Mouse (Mus musculus) 3134 (cell line): Measurements from ENCODE around the gene Utrn.

Source experiments
- DNase-seq: peaks from one replicate; pipeline ENCODE4 v3.0.0-alpha.2; 2011; ENCODE audit warnings: low spot score; ENCODE audit not compliant: insufficient read length; ENCODE audit errors: extremely low read depth

Gene Utrn

GRCm38 (mm10) chr10:12702140-12702539, 167.0 kb downstream of the Utrn start:
- no peak for DNase-seq

DNA sequence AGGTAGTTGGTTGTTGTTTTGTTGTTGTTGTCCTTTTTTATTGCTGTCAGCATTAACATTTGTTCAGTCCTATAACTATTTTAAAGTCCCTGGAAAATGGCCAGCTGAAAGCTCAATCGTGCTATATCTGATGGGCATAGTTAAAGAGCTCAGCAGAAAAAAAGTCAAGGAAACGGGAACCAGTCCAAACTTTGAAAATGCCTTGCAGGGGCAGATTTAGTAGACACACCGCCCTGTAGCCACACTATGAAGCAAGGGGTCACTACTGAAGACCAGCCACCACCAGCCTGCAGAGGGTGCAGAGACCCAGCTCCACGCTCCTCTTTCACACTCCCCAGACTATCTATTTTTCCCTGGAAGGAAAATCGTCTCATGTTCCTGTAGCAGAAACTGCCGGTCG, 167.5 kb downstream of the Utrn start:
- no peak for DNase-seq

DNA sequence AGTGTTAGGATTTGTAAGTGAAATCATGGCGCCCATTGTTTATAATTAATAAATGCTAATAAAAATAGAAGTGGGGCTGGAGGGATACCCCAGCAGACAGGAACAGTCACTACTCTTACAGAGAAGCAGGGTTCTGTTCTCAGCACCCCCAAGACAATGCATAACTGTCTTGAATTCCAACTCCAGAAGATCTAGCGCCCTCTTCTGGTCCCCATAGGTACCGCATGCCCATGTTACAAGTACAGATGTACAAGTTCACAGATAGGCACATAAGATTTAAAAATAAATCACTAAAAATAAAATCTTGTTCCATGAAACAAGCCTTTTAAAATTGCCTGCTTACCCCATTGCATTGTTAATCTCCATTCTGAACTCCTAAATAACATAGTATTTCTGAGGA, 168.6 kb downstream of the Utrn start:
- no peak for DNase-seq

DNA sequence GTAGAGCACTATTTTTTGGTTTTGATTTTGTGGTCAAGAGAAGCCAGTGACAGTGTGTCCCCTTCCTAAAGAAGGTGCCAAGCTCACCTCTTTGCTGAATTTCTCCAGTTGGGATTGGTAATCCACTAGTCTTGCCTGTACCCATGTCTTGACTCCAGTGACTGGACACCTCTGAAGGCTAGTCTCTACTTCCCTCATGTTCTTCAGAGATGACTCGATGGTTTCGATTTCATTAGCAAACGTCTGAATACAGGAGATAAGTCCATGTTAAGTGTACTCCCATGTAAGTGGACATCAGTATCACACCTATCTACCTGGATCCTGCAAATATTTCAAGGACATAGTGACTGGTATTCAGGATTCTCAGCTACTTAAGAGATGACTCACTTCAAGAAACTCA, 171.3 kb downstream of the Utrn start:
- no peak for DNase-seq

GRCm38 (mm10) chr10:12696704-12697103, 172.5 kb downstream of the Utrn start:
- no peak for DNase-seq

DNA sequence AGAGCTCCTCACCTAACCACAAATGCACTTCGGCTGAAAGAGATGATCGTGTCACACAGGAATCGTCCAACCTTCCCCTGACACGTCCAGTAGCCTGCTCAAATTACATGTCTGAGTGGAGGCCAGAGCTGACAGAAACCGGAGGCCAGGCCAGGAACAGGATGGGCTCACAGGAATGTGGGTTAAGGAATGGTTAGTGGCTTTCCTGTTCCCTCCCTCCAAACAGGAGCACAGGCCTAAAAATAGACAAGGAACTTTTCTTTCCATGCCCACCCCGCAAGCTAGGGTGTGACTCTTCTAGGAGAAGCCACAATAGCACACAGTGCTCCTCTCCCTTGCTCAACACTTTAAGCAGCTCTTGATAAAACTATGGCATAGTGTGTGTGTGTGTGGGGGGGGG, 174.4 kb downstream of the Utrn start:
- DNase-seq, result peak; percentile 86

DNA sequence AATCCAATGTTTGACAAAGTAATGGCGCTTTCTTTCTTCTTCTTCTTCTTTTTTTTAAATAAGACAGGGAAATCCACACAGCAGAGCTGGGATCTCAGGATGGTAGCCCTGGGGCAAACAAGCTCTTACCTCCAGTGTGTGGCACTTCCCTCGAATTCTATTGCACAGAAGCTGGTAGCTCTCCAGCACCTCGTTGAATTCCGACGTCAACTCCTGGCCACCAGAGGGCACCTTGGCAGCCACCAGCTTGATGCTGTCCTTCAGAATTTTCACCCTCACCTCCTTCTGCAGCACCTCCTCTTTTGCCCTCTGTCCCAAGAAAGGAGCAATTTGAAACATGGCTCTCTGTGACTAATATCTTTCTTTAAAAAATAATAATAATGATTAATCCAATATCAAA, 178.6 kb downstream of the Utrn start:
- DNase-seq, result peak; percentile 66

DNA sequence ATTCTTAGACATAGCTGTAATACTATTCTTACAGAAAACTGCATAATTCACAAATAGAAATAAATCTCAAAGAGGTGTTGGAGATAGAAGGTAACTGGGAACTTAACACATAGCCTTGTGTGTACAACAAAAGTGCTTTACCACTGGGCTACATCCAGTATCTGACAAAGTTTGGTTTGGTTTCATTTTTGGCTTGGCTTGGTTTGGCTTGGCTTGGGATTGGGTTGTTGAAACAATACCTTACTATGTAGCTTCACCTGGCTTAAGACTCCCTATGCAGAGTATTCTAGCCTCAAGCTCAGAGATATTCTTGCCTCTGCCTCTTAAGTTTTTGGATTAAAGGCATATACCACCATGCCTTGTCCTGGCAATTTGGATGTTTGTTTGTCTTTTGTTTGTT, 183.5 kb downstream of the Utrn start:
- no peak for DNase-seq

- DNase-seq, result no peak
Observed at GRCm38 (mm10) chr10:12684018-12684417, 185.1 kb downstream of the Utrn start.

DNA sequence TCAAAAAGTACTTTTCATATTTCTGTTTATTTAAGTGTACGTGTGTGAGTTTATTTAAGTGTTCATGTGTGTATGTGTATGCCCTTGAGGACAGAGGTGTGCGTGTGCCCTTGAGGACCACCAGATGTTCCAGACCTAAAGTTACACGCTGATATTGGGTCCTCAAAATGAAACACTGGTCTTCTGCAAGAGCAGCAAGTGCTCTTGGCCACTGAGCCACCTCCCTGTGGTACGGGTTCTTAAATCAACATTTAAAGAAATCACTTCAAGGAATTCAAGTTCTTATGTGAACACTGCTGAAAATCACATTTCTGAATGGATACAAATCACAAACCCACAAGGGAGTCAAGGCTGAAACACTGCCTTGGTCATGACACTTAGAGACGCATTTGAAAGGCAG, 195.9 kb downstream of the Utrn start:
- DNase-seq, result no peak

- DNase-seq, result no peak
Observed at GRCm38 (mm10) chr10:12671608-12672007, 197.6 kb downstream of the Utrn start.

DNA sequence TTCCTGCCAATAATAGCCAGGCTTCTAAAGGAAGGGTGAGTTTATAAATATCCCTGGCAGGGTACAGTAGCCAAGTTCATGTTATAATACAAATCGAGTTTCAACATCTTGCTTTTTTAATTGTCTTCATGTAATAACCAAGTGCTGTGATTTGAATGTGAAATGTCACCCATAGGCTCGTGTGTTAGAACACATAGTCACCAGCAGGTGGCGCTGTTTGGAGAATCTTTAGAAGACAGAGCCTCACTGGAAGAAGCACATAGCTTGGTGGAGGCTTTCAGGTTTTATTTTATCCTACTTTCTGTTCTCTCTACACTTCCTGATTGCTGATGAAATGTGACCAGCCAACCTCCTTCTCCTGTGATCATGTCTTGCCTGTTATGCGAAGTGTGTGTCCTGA, 207.1 kb downstream of the Utrn start:
- DNase-seq, result no peak

DNA sequence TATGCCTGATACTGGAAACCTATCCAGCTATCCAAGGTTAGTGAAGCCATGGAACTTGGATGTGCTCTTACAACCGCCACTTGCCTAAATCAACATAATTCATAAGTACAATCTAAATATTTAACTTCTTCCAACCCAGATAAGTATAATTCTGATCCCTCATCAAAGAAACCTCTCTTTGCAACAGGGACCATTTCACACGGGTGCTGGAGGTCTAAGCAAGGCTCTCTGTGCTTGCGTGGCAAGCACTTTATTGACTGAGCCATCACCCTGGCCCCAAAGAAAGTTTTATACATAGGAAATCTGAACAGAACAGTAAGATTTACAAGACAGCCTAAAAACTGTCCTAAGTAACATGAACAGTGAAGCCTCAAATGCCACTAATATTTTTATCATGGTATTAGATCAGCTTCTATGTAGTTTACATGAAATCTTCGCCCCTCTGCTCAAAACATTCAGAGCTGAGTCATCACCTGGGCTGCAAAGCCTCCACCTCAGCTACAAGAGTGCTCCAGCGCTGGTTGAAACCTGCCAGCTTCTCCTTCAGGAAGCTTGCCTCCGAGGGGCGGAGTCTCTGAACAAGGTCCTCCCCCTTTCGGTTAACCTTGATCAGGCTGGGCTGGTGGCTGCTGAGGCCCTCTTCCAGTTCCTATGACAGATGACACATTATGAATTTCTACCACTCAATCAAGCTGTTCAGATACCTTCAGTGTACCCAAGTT, 211.0 kb downstream of the Utrn start:
- no peak for DNase-seq

GRCm38 (mm10) chr10:12652988-12653387, 216.2 kb downstream of the Utrn start:
- DNase-seq, result no peak

GRCm38 (mm10) chr10:12646119-12646518, 223.0 kb downstream of the Utrn start:
- DNase-seq, result no peak

GRCm38 (mm10) chr10:12643336-12643735, 225.8 kb downstream of the Utrn start:
- DNase-seq, result no peak

DNA sequence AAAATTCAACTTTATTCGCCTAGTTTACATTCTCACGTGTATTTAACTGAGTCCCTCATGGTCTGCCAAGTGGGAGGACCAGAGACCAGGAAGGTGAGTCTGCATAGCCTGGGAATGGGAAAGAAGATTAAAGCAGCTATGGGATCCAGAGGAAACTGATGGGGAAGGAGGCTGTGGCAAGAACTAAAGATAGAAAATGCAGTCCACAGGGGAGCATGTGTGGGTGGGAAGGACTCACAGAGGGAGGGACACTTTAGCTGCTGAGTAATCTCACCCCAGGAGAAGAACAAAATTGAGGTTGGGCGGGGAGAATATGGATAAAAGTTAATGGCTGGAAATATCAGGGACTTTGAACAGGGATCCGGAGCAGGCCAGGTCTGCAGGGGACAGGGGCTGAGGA, 229.5 kb downstream of the Utrn start:
- DNase-seq, result no peak

- DNase-seq, result no peak
Observed at GRCm38 (mm10) chr10:12633965-12634364, 235.2 kb downstream of the Utrn start.

- no peak for DNase-seq
Observed at GRCm38 (mm10) chr10:12630933-12631332, 238.2 kb downstream of the Utrn start.

- no peak for DNase-seq
Observed at GRCm38 (mm10) chr10:12618397-12618796, 250.8 kb downstream of the Utrn start.

- no peak for DNase-seq
Observed at GRCm38 (mm10) chr10:12615723-12616122, 253.4 kb downstream of the Utrn start.

DNA sequence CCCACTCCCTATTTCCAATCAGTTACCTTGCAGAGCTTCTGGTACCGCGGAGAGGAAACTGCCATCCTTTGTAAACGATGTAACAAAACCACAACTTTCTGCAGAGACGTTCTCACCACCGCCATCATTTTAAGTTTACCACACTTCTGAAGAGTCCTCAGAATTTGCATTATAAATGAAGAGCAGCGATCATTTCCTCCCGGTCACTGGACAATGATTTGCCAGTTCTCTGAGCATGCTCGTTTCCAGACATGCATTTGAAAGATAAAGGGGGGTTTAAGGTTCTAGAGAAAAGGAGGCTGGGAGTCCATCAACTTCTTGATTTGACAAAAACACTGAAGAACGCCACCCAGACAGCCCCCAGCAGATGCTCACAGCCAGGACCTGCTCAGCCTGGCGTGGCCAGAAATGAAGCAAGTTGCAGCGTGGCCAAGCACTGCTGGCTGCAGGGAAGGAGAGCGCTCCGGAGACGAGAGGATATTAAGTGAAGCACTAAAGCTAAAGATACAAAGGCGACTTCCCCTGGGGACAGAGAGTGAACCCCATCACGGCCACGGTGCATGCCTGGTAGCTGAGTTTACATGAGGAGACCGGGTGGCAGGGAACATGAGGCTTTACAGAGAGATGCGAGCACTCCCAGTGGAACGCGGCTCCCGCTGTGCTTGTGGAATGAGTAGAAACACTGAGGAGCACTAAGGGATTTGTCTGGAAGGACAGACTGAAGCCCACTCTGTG, 254.5 kb downstream of the Utrn start:
- no peak for DNase-seq
